Mouse (Mus musculus): ENCODE measurements at regions not wholly inside any gene's neighbourhood (a gene's known extent, or its start where the extent isn't known, plus 50 kb on each side); places are given as distances from the start of the nearest gene placed in this dataset.

DNA sequence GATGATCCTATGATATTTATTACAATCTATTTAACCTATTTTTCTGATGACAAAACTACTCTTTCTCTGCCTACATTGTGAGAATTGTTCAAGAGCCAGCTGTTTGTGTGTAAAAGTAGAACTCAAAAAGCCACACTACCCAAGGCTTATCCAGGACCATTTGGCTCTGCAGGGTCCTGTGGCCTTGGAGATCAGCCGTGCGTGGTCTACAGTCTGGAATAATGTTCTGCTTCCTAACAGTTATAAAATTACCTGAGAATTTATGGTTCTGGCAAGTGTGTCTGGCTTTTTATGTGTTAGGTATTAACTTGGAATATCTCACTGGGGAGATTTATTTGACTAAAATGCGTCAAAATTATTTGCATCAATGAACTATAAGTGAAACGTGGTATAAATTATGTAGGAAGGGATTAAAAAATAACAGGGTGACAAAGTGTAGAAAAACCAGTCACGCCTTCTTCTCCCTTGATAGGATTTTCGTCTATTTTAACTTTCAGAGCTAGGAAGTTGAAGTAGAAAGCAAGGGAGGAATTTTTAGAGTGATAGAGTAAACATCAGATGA, 1789.0 kb upstream of the Gm7489 start:
- in situ Hi-C loops (cut with MboI, MseI): no loop called here

- in situ Hi-C loops (cut with MboI, MseI): no loop called here
Observed at GRCm38 (mm10) chr15:52108761-52109160, 1775.9 kb upstream of the Gm7489 start.

DNA sequence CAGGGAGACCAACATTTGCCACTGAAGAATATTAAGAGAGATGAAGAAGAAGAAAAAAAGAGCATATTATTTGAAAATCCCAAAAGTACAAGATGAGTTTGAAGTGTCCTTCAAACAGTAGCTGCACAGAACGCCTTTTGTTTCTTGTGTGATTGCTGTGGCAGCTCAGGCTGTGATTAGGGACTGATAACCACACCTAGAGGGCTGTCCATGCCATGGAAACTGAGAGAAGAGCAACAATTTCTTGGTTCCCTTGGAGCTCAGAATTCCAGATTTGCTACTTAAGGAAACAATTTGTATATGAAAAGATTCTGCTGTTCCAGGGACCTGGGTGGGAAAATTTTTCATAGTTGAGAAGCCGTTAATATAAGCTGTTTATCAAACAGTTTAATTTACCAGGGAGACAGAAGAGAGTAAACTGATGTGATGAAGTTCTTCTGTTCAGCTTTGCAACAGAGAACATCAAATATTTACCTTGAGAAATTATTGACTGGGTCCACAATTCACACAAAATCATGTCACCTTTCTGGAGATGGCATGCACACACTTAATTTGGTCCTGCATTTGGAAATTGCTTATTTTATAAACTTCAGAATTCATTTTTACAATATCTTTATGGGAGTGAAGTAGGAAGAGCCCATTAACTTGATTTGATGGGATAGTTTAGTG, 1770.2 kb upstream of the Gm7489 start:
- in situ Hi-C loops (cut with MboI, MseI): no loop called here

DNA sequence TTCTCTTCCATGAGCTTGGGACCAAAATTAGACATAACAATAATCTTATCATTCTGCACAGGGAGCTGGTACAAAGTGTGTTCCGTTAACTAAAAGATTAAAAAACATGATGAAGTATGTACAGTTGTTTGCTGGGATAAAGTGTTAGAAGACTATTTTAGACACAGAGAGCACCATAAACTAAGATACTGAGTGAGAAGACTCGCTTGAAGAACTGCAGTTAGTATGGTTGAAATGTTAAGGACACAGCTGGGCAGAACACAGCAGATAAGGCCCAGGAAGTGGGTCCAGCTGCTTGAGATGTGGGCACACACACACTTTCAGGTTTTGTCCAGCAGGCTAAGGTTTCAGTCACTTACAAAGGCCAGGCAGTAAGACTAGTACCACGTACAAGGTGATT, 1748.0 kb upstream of the Gm7489 start:
- in situ Hi-C loops (cut with MboI, MseI): no loop called here

DNA sequence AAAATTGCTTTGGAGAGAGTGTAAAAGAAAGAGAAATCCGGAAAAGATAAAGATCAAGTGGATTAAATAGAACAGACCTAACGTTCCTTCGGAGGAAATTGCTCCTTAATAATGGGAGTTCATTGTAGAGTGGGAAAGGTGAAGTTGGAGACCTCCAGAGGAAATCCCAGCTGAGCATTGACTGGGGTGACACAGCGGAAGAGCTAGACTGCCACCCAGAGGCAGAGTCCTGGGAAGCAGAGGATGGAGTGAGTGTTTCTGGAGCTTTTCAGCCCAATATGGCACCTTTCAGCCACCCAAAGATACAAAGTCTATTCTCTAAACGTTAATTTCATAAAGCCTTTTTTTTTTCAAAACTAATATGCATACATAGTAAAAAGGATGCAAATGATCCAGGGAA, 1731.3 kb upstream of the Gm7489 start:
- in situ Hi-C loops (cut with MboI, MseI): loop anchor here (5.0 to 25.0 kb wide), 4 partner anchors 241 to 1229 kb away; no protein-coding TSS in a partner anchor

- in situ Hi-C loops (cut with MboI, MseI): loop anchor here (10.0 to 25.0 kb wide), 3 partner anchors 309 to 1231 kb away; no protein-coding TSS in a partner anchor
Observed at GRCm38 (mm10) chr15:52155784-52156183, 1728.9 kb upstream of the Gm7489 start.

DNA sequence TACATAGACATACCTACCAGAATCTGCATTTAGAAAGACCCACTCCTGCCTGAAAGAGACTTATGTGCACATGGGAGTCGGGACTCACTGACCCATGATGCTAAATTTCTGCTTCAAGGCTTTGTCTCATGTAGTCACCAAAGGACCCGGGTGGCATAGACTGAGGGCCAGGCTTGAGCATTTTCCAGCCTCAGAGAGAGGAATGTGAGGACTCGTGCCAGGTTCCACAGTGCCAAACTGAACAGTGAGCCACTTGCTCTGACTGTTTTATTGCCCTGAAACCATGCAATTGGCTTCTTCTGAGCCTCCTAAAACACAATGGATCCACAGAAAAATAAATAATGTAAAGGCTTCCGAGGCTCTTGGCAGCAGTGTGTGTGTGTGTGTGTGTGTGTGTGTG, 1727.9 kb upstream of the Gm7489 start:
- in situ Hi-C loops (cut with MboI, MseI): loop anchor here (10.0 to 25.0 kb wide), 3 partner anchors 308 to 1232 kb away; no protein-coding TSS in a partner anchor

DNA sequence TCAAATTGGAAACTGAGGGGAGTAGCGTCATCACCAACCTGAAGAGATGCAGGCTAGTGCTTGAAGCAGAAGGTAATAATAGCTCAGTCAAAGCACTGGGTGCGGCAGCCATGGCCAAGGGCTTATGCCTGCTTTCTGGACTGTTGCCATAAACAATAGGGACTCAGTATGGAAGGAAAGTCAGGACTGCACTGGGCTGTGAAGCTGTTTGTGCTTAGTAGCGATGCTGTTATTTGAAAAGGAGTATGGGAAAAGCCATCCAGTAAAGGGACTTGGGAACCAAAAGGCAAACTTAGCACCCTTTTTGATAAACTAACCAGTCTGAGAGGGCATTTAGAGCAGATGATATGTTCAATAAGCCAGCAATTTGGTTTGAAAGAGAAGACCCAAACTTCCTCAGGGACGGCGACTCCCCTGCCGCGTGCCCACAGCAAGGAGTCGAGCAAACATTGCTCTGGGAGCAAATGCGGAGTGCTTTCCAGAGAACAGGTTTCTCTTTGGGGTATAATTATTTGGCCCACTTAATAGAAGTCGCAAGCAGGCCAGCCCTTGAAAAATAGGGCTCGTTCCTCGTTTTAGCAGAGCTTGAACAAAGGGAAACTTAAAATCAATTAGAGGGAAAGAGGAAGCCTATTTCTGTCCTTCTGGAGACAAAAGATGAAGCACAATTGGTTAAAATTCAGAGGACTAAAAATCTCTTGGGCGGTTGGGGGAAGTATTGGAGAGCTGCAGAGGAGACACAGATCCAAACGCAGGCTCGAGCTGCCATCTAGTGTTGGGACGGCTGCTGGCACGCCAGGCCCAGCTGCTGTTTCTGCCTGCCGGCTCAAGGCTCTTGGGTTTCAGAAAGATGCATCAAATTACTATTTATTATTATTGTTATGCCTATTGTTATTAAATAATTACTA, 1724.3 kb upstream of the Gm7489 start:
- in situ Hi-C loops (cut with MboI, MseI): loop anchor here (5.0 to 25.0 kb wide), 2 partner anchors 388 to 473 kb away; no protein-coding TSS in a partner anchor

- in situ Hi-C loops (cut with MboI, MseI): loop anchor here (5.0 to 25.0 kb wide), 2 partner anchors 389 to 474 kb away; no protein-coding TSS in a partner anchor
Observed at GRCm38 (mm10) chr15:52161089-52161442, 1723.6 kb upstream of the Gm7489 start.

- in situ Hi-C loops (cut with MboI, MseI): loop anchor here (5.0 to 25.0 kb wide), 2 partner anchors 389 to 474 kb away; no protein-coding TSS in a partner anchor
Observed at GRCm38 (mm10) chr15:52161568-52162316, 1723.0 kb upstream of the Gm7489 start.

- in situ Hi-C loops (cut with MboI, MseI): loop anchor here (25.0 kb wide), 1 partner anchor 479 kb away; no protein-coding TSS in a partner anchor
Observed at GRCm38 (mm10) chr15:52166144-52166543, 1718.6 kb upstream of the Gm7489 start.

DNA sequence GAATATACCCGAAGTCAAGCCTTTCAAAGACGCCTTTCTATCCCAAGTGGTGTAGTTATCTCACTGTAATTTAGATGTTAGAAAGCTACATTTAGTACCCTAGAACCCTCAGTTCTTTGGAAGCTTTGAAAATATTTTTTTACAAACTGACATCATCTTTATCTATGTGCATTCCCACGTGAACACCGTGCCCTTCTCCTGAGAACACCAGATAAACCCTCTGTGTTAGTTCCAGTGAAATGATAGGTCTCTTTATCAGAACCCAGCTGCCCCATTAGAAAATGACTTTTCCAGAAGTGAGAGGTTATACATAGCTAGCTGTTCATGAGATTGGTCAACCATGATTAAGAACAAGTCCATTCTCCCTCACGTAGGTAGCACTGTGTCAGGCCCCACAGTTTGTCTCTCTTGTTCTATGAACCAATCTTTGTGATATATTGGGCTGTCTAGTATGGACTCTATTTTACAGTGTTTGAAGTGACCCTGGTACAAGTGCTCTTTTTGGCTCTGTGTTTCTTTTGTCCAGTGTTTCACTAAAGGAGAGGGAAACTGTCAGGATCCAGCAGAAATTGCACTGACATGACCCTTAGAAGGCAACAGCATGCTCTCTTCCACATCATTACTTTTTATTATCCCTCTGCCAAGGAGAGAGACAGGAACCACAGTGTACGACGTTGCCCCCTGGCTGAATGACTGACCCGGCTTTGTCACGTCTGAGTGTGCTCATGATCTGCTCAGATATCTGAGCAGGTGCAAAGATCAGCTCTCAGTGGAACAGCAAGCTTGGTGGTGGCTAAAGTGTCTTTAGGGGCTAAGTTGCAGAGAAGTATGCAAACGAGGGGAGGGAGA, 1717.9 kb upstream of the Gm7489 start:
- in situ Hi-C loops (cut with MboI, MseI): loop anchor here (25.0 kb wide), 1 partner anchor 480 kb away; no protein-coding TSS in a partner anchor

DNA sequence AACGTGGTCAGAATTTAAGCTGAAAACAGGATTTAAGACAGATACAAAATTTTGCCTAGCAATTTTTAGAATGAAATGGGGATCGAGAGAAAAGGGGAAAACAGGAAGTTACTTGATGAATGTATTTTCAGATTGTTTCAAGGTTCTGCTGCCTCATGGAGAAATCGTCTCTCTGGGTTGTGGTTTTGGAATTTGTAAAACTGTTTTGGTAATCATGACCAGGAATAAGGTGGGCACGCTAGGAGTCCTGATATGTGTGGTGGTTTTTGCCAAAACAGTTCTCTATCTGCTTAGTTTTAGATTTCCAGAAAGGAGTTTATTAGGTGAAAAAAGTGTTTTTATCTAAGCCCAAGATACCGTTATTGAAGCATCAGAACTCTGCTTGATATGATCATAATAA, 1716.9 kb upstream of the Gm7489 start:
- in situ Hi-C loops (cut with MboI, MseI): loop anchor here (25.0 kb wide), 1 partner anchor 481 kb away; no protein-coding TSS in a partner anchor

DNA sequence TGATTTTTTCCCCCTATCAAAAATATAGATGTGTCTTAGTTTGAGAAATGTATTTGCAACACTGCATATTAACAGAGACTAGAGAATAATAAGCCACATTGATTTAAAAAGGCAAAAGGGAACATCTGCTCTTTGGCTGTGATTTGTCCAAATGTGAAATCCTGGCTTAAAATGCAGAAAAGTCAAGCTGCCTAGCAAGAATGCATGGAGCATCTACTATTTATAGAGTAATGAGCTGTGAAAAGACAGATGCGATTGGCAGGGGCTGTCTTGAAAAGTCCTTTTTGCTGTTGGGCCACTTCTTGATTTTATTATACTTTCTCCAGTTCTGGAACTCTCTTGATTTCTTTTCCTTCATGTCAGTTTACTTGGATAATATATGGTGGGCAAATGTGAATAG, 1707.8 kb upstream of the Gm7489 start:
- in situ Hi-C loops (cut with MboI, MseI): no loop called here

GRCm38 (mm10) chr15:52178668-52179067, 1706.0 kb upstream of the Gm7489 start:
- in situ Hi-C loops (cut with MboI, MseI): no loop called here

GRCm38 (mm10) chr15:52179379-52179778, 1705.3 kb upstream of the Gm7489 start:
- in situ Hi-C loops (cut with MboI, MseI): no loop called here

DNA sequence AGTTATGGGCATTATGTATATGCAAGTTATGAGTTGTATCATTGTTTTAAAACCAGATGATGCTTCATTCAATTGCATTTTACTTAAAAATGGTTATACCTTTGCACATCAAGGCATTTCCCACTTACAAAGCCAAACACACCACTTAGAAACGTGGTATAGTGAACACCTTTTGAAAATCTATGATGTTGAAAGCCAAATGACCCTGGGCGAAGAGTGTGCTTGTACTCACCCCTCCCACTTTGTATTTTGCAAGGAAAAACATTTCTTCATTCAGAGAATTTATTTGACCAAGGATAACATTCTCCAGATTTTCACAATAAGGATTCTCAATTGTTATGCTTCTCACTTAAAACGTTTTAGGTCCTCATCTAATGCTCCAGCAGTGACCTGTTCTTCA, 1693.5 kb upstream of the Gm7489 start:
- in situ Hi-C loops (cut with MboI, MseI): no loop called here

DNA sequence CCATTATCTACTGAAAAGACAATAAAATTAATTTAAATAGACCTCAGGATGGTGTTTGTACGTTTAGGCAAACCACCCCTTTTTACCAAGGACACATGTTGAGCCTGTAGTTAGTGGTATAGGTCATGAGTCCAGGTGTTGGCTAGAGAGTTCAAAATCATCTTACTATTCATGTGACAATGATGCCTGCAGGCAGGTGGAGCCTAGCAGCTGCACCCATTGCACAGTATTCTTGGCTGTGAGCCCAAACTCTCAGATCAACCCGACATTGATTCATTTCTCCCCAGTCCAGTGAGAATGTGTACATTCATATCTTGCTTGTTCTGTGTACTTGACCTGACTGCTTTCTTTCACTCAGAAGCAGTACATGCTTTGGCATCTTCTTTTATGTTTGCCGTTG, 1677.4 kb upstream of the Gm7489 start:
- in situ Hi-C loops (cut with MboI, MseI): no loop called here

DNA sequence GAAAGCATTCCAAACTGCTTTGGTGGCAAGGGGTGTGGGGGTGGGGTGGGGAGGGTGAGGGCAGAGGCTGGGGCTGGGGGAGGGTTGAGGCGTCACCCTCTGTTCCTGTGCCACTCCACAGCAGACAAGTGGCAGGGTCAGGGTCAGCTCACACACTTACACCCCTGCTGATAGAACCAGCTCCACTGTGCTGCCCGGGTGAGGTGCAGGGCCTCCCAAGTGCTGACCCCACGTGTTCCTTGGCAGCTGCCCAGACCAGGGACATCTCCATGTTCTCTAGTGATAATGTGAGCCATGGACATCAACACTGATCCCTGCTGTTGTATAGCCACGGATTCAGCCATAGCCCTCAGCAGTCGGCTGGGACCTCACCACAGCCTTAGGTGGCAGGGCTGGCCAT, 1652.3 kb upstream of the Gm7489 start:
- in situ Hi-C loops (cut with MboI, MseI): loop anchor here (10.0 kb wide), 1 partner anchor 1362 kb away; no protein-coding TSS in a partner anchor

GRCm38 (mm10) chr15:52236220-52236619, 1648.5 kb upstream of the Gm7489 start:
- in situ Hi-C loops (cut with MboI, MseI): loop anchor here (10.0 kb wide), 1 partner anchor 1359 kb away; no protein-coding TSS in a partner anchor
